Mouse (Mus musculus): ENCODE data around the gene Tnni3k. TPM values are rescaled to one million over a fixed set of nuclear protein-coding genes. Genes with fewer than 3 reads are reported as not detected.

Gene Tnni3k
- total RNA-seq, 4 experiments from 2014 or later = 0.12 to 0.49 (median 0.27) TPM

GRCm38 (mm10) chr3:154764115-154764514 is 291.1 kb downstream of the Tnni3k start:
- DNase-seq (ENCODE audit: low spot score in 2 of 2) = no peak

GRCm38 (mm10) chr3:154763374-154763773 is 291.8 kb downstream of the Tnni3k start:
- DNase-seq (ENCODE audit: low spot score in 2 of 2) = no peak

DNA sequence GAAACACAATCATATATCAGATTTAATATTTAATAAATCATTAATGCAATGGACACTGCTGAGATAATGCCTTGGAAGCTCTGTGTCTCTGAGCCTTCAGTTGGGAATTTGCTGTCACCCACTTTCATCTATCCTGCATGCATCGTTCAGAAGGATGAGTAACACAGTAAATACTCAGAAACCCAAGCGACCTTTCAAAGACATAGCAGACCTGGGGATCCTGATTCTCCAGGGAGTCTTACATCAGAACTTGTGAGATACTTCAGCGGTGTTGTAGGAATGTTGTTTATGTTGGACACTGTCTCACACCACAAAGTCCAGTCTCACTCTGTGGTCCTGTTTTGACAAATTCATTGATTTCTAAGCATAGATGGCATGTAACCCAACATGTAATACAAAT is 294.1 kb downstream of the Tnni3k start:
- DNase-seq (ENCODE audit: low spot score in 2 of 2) = no peak

DNA sequence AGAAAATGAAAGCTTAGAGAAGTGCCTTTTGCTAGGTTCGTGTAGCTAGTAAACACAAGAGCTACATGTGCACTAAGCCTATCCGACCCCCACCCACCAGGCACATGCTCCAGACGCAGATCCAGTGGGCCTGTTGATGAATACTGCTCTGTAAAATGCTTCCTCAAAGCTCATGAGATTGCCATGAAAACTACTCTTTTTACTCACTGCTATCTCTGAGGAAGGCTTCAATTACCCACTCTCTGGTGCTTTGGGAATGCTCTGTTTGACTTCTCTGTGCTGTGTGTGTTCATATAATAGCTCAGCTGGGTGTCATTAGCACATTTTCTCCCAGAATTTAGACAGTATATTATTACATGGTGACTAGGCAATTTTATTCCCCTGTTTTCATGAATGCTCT is 297.1 kb downstream of the Tnni3k start:
- DNase-seq (ENCODE audit: low spot score in 2 of 2) = no peak

DNA sequence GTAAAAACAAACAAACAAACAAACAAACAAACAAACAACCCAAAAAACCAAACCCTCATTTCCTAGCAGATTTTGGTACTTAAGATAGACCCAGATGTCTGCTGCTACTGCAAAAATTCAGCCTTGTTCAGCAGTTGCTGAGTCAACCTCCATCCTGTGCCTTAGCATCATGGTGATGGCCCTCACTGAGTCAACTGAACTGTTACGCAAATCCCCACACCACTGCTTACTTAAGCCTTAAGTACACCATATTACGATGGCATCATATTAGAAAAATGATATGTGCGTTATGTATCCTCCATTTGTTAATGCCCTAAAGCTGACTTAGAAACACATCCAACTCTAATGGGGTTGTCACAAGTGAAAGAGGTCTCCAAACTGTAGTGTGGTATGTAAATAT is 300.0 kb downstream of the Tnni3k start:
- no peak for DNase-seq (ENCODE audit: low spot score in 2 of 2)

DNA sequence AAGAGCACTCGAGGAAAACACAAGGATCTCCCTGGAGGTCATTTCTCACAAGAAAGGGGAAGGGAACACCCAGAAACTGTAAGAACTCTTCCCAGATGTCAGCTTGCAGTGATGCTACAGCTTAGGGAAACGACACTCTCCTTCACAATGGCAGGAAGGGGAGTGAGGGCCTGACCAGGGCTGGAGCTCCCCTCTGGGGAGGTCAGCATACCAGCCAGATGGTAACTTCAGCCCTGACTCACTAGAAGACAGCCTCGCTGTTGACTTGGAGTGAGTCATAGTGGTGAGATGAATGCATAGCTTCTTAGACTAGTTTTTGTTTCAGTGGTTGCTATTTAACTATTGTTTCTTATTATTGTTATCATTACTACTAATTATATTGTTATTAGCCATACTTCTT is 300.7 kb downstream of the Tnni3k start:
- DNase-seq (ENCODE audit: low spot score in 2 of 2) = no peak

- DNase-seq (ENCODE audit: low spot score in 2 of 2) = no peak
These were observed 310.9 kb downstream of the Tnni3k start for GRCm38 (mm10) chr3:154744317-154744716.

- no peak for DNase-seq (ENCODE audit: low spot score in 2 of 2)
These were observed 312.3 kb downstream of the Tnni3k start for GRCm38 (mm10) chr3:154742927-154743326.

DNA sequence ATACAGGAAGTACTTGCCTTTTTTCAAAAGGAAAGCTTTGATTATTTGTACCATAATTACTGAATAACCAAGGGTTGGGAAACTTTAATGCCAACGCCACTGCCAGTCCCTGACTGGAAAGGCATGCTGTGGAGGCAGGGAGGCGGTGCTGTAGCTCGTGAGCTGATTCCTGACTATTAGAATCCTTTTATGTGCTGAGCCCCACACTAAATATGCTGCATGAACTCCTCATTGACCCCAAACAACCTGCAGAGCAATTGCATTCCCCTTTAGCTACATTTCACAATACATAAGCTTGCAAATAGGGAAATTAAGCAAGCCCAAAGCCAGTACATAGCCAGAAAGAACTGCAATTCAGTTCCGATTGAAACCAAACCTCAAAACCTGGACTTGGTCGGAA is 313.7 kb downstream of the Tnni3k start:
- no peak for DNase-seq (ENCODE audit: low spot score in 2 of 2)

Other genes with a start within 250 kb of the Tnni3k start
- 10 to 100 TPM; 26.0 to 34.4 (median 29.7) TPM for gene Fpgt, start 38.0 kb upstream of the Tnni3k start, total RNA-seq (2022)
- under 1 TPM; 0.39 to 0.90 (median 0.69) TPM for gene Lrriq3, start 38.0 kb upstream of the Tnni3k start, total RNA-seq (2022)